Mouse (Mus musculus): ENCODE measurements at regions not wholly inside any gene's neighbourhood (a gene's known extent, or its start where the extent isn't known, plus 50 kb on each side); places are given as distances from the start of the nearest gene placed in this dataset.
A peak's percentile ranks its signal among the peaks of the same experiment; 100 is the strongest.

GRCm38 (mm10) chr9:61251606-61252005 is 120.6 kb upstream of the Tle3 start:
- H3K27me3 ChIP-seq (ENCODE audit: control insufficient read depth, insufficient read depth, low read length), result no peaks in the 10 kb centered on the region
- ATAC-seq (ENCODE audit: low FRiP score, low TSS enrichment), result no peak
- H3K4me2 ChIP-seq (replicated peaks; ENCODE audit: low read depth, low read length), result no peak overlapping the region
- WGBS, result 41% methylated on average over 6 of the region's 6 CpGs
- H3K27ac ChIP-seq (ENCODE audit: low read depth, low read length), result no peak overlapping the region
- H3K9ac ChIP-seq (ENCODE audit: low read depth, low read length), result no peak overlapping the region
- H3K4me3 ChIP-seq (ENCODE audit: low read length), result no peak overlapping the region
- H3K4me1 ChIP-seq (ENCODE audit: control insufficient read depth, insufficient read depth, low read length), result no peaks in the 10 kb centered on the region
- no peaks in the 10 kb centered on the region for H3K9me3 ChIP-seq (ENCODE audit: control insufficient read depth, low read length)
- H3K36me3 ChIP-seq (ENCODE audit: control insufficient read depth, insufficient read depth, low read length), result no peaks in the 10 kb centered on the region

- 82% methylated on average over 3 of the region's 3 CpGs for WGBS
- Histone ChIP-seq H3K36me3 (ENCODE audit: control insufficient read depth, insufficient read depth, low read length) (no peaks in the 10 kb centered on the region), H3K9ac (ENCODE audit: low read depth, low read length) (no peak overlapping the region), H3K4me1 (ENCODE audit: control insufficient read depth, insufficient read depth, low read length) (0 out of 2 replicates have a peak, but pooled peaks cover under 1% of the 10 kb centered on the region), H3K27me3 (ENCODE audit: control insufficient read depth, insufficient read depth, low read length) (no peaks in the 10 kb centered on the region), H3K27ac (ENCODE audit: low read depth, low read length) (no peak overlapping the region), H3K4me2 (replicated peaks; ENCODE audit: low read depth, low read length) (no peak overlapping the region), H3K9me3 (ENCODE audit: control insufficient read depth, low read length) (no peaks in the 10 kb centered on the region), H3K4me3 (ENCODE audit: low read length) (no peak overlapping the region)
- no peak for ATAC-seq (ENCODE audit: low FRiP score, low TSS enrichment)
Observed at GRCm38 (mm10) chr9:61253761-61254160, 118.4 kb upstream of the Tle3 start.

DNA sequence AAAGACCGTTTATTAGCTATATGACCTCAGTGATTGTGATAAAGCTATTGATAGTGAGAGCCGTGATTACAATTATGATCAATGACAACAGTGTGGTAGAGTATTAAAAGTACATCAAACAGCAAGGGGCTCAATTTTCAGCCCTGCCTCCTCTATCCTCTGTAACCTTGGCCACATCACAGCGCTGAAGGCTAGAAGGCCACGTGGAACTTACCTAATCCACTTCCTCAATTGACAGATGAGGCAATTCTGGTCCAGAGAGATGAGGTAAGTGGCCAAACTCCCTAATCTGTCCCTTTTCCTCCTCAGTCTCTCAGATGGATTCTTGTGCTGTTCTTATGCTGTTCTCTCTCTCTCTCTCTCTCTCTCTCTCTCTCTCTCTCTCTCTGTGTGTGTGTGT is 114.7 kb upstream of the Tle3 start:
- WGBS, result 53% methylated on average over 4 of the region's 4 CpGs

GRCm38 (mm10) chr9:61258100-61258499 is 114.1 kb upstream of the Tle3 start:
- WGBS, result 36% methylated on average over 5 of the region's 5 CpGs
- H3K27me3 ChIP-seq (ENCODE audit: control insufficient read depth, insufficient read depth, low read length), result no peaks in the 10 kb centered on the region
- no peak for ATAC-seq (ENCODE audit: low FRiP score, low TSS enrichment)

More for the DNA sequence above, 114.7 kb upstream of the Tle3 start:
- Histone ChIP-seq H3K27me3 (ENCODE audit: control insufficient read depth, insufficient read depth, low read length) (no peaks in the 10 kb centered on the region), H3K4me1 (ENCODE audit: control insufficient read depth, insufficient read depth, low read length) (peaks cover 26% of the 10 kb centered on the region), H3K9ac (ENCODE audit: low read depth, low read length) (no peak overlapping the region), H3K4me2 (replicated peaks; ENCODE audit: low read depth, low read length) (no peak overlapping the region), H3K27ac (ENCODE audit: low read depth, low read length) (no peak overlapping the region), H3K4me3 (ENCODE audit: low read length) (no peak overlapping the region), H3K36me3 (ENCODE audit: control insufficient read depth, insufficient read depth, low read length) (no peaks in the 10 kb centered on the region), H3K9me3 (ENCODE audit: control insufficient read depth, low read length) (no peaks in the 10 kb centered on the region)
- no peak for ATAC-seq (ENCODE audit: low FRiP score, low TSS enrichment)

DNA sequence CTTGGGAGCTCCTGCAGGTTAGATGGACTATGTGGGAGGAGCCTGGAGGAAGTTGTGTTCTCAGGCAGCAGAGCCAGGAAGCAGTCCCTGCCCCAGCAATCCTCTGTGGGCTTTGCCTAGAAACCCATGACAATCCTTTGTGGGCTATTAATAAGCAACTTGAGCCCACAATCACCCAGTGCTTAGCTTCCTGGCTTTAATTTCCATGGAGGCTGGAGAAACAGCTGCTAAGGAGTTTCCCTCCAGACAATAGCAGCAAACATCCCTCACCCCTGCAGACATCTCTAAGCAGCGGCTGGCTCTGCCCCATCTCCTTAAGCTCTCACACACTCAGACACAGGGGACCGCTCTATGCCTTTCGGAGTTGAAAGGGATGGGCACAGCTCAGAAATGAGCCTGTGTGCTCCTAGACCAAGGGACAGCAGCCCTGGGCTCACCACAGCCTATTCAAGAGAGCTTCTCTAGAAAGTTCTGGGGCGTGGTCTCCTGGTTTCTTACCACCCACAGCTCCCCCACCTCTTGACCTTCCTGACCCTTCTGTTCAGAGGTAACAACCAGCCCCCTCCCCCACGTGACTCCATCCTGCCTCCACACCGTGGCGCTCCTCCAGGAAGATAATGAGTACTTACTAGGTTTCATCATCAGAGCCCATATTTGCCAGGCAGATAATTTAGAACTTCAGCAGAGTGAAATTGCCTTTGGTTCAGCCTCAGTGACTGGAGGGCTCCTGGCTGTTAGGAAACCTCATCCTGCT is 112.6 kb upstream of the Tle3 start:
- no peak overlapping the region for H3K9ac ChIP-seq (ENCODE audit: low read depth, low read length)
- H3K4me2 ChIP-seq (replicated peaks; ENCODE audit: low read depth, low read length), result no peak overlapping the region
- no peak overlapping the region for H3K27ac ChIP-seq (ENCODE audit: low read depth, low read length)
- 10% methylated on average over 7 of the region's 7 CpGs for WGBS
- no peak overlapping the region for H3K4me3 ChIP-seq (ENCODE audit: low read length)
- no peaks in the 10 kb centered on the region for H3K9me3 ChIP-seq (ENCODE audit: control insufficient read depth, low read length)
- H3K27me3 ChIP-seq (ENCODE audit: control insufficient read depth, insufficient read depth, low read length), result no peaks in the 10 kb centered on the region
- peaks cover 26% of the 10 kb centered on the region for H3K4me1 ChIP-seq (ENCODE audit: control insufficient read depth, insufficient read depth, low read length)
- H3K36me3 ChIP-seq (ENCODE audit: control insufficient read depth, insufficient read depth, low read length), result no peaks in the 10 kb centered on the region
- ATAC-seq (ENCODE audit: low FRiP score, low TSS enrichment), result peak; percentile 77

More at GRCm38 (mm10) chr9:61258100-61258499, 114.1 kb upstream of the Tle3 start:
- Histone ChIP-seq H3K9me3 (ENCODE audit: control insufficient read depth, low read length) (no peaks in the 10 kb centered on the region), H3K4me2 (replicated peaks; ENCODE audit: low read depth, low read length) (no peak overlapping the region), H3K4me1 (ENCODE audit: control insufficient read depth, insufficient read depth, low read length) (peaks cover 26% of the 10 kb centered on the region), H3K4me3 (ENCODE audit: low read length) (no peak overlapping the region), H3K27ac (ENCODE audit: low read depth, low read length) (no peak overlapping the region), H3K36me3 (ENCODE audit: control insufficient read depth, insufficient read depth, low read length) (no peaks in the 10 kb centered on the region), H3K9ac (ENCODE audit: low read depth, low read length) (no peak overlapping the region)

- H3K36me3 ChIP-seq (ENCODE audit: control insufficient read depth, insufficient read depth, low read length), result no peaks in the 10 kb centered on the region
- H3K9ac ChIP-seq (ENCODE audit: low read depth, low read length), result no peak overlapping the region
- WGBS, result 60% methylated on average over 6 of the region's 6 CpGs
- no peak overlapping the region for H3K4me3 ChIP-seq (ENCODE audit: low read length)
- H3K27ac ChIP-seq (ENCODE audit: low read depth, low read length), result no peak overlapping the region
- H3K4me2 ChIP-seq (replicated peaks; ENCODE audit: low read depth, low read length), result no peak overlapping the region
- no peak for ATAC-seq (ENCODE audit: low FRiP score, low TSS enrichment)
- H3K27me3 ChIP-seq (ENCODE audit: control insufficient read depth, insufficient read depth, low read length), result no peaks in the 10 kb centered on the region
- peaks cover 26% of the 10 kb centered on the region for H3K4me1 ChIP-seq (ENCODE audit: control insufficient read depth, insufficient read depth, low read length)
- H3K9me3 ChIP-seq (ENCODE audit: control insufficient read depth, low read length), result no peaks in the 10 kb centered on the region
Observed at GRCm38 (mm10) chr9:61261263-61261662, 110.9 kb upstream of the Tle3 start.

- Histone ChIP-seq H3K4me2 (replicated peaks; ENCODE audit: low read depth, low read length) (no peak overlapping the region), H3K9me3 (ENCODE audit: control insufficient read depth, low read length) (no peaks in the 10 kb centered on the region), H3K27me3 (ENCODE audit: control insufficient read depth, insufficient read depth, low read length) (no peaks in the 10 kb centered on the region), H3K36me3 (ENCODE audit: control insufficient read depth, insufficient read depth, low read length) (no peaks in the 10 kb centered on the region), H3K4me3 (ENCODE audit: low read length) (no peak overlapping the region), H3K27ac (ENCODE audit: low read depth, low read length) (no peak overlapping the region), H3K4me1 (ENCODE audit: control insufficient read depth, insufficient read depth, low read length) (peaks cover 26% of the 10 kb centered on the region), H3K9ac (ENCODE audit: low read depth, low read length) (no peak overlapping the region)
- ATAC-seq (ENCODE audit: low FRiP score, low TSS enrichment), result no peak
- 30% methylated on average over 12 of the region's 12 CpGs for WGBS
Observed at GRCm38 (mm10) chr9:61261739-61262333, 110.3 kb upstream of the Tle3 start.

DNA sequence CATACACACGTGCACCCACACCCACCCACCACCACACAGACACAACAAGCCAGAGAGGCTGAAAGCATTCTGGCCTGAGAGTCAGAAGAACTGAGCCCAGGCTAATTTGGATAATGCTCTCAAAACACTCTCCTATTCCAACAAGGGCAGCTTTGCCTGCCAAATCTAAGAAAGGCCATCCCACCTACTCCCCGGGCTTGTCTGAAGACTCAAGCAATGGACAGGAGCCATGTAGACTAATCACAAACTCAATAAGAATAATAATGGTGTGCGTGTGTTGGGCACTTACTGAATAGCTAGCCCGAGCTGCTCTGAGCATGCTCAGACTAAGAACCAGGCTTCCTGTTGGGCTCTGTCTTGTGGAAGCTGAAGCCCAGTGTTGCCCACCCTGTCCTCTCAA is 108.8 kb upstream of the Tle3 start:
- Histone ChIP-seq H3K4me1 (ENCODE audit: control insufficient read depth, insufficient read depth, low read length) (peaks cover 26% of the 10 kb centered on the region), H3K4me2 (replicated peaks; ENCODE audit: low read depth, low read length) (no peak overlapping the region), H3K36me3 (ENCODE audit: control insufficient read depth, insufficient read depth, low read length) (no peaks in the 10 kb centered on the region), H3K27me3 (ENCODE audit: control insufficient read depth, insufficient read depth, low read length) (no peaks in the 10 kb centered on the region), H3K9ac (ENCODE audit: low read depth, low read length) (no peak overlapping the region), H3K9me3 (ENCODE audit: control insufficient read depth, low read length) (no peaks in the 10 kb centered on the region), H3K27ac (ENCODE audit: low read depth, low read length) (no peak overlapping the region), H3K4me3 (ENCODE audit: low read length) (no peak overlapping the region)
- no peak for ATAC-seq (ENCODE audit: low FRiP score, low TSS enrichment)
- WGBS, result 81% methylated on average over 4 of the region's 4 CpGs

GRCm38 (mm10) chr9:61265466-61265865 is 106.7 kb upstream of the Tle3 start:
- H3K9me3 ChIP-seq (ENCODE audit: control insufficient read depth, low read length), result no peaks in the 10 kb centered on the region
- no peak overlapping the region for H3K27ac ChIP-seq (ENCODE audit: low read depth, low read length)
- no peak overlapping the region for H3K4me2 ChIP-seq (replicated peaks; ENCODE audit: low read depth, low read length)
- H3K36me3 ChIP-seq (ENCODE audit: control insufficient read depth, insufficient read depth, low read length), result no peaks in the 10 kb centered on the region
- 88% methylated on average over 5 of the region's 5 CpGs for WGBS
- no peak for ATAC-seq (ENCODE audit: low FRiP score, low TSS enrichment)
- peaks cover 12% of the 10 kb centered on the region; the same call in 1 of the 2 replicates for H3K4me1 ChIP-seq (ENCODE audit: control insufficient read depth, insufficient read depth, low read length)
- H3K4me3 ChIP-seq (ENCODE audit: low read length), result no peak overlapping the region
- no peaks in the 10 kb centered on the region for H3K27me3 ChIP-seq (ENCODE audit: control insufficient read depth, insufficient read depth, low read length)
- no peak overlapping the region for H3K9ac ChIP-seq (ENCODE audit: low read depth, low read length)

All from kidney, embryonic 14.5 days (tissue).